28 mouse cellular contexts compared by ENCODE assay signal in the genomic region with DNA sequence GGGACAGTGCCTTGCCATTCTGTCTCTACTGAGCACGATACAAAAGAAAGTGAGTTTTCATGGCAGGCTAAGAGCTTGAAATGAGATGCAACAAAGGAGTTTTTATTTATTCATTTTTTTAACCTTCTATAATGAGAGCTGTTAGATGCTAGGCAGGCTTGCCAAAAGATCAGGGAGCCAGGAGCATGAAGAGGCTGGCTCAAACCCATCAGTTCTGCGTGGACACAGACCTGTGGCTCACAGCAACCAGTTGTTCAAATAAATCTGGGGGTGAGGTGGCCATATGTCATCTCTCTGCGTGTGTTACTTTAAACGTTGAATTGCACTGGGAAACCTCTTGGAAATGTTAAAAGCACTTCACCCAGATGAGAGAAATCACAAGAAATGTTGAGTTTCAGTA.
"Had no signal": no experiment of that assay in that cellular context is flagged by ENCODE, and none has a peak within 500 bp of the region (broad histone marks: within the 10 kb centered on the region; RNA-seq: fewer than 3 reads in every experiment).

No protein-coding gene starts in this region.

- H3K36me3 ChIP-seq: heart, embryonic 10.5 days; heart, embryonic 12.5 days; hindbrain, embryonic 10.5 days; hindbrain, embryonic 12.5 days; intestine, embryonic 15.5 days; limb, embryonic 10.5 days; limb, embryonic 12.5 days; liver, embryonic 13.5 days; liver, embryonic 15.5 days had no signal

- H3K4me3 ChIP-seq: gastrocnemius, adult 2 months; heart, embryonic 10.5 days; heart, embryonic 12.5 days; hindbrain, embryonic 10.5 days; hindbrain, embryonic 12.5 days; intestine, embryonic 15.5 days; layer of hippocampus, adult 2 months; left cerebral cortex, adult 2 months; limb, embryonic 10.5 days; limb, embryonic 12.5 days; liver, embryonic 13.5 days; liver, embryonic 15.5 days had no signal

- ATAC-seq: hindbrain, embryonic 16.5 days; inflammation-experienced regulatory T-cells, adult 6 months; intestine, embryonic 15.5 days; intestine, postnatal 0 days had no signal

- H3K27me3 ChIP-seq: heart, embryonic 12.5 days; hindbrain, embryonic 12.5 days; intestine, embryonic 15.5 days; limb, embryonic 12.5 days; liver, embryonic 13.5 days; liver, embryonic 15.5 days had no signal

- DNase-seq: gastrocnemius, adult 2 months; gastrocnemius, postnatal 10 days; gastrocnemius, postnatal 25 days; heart, adult 18-20 months; heart, postnatal 10 days; heart, postnatal 4 days; kidney, adult 18-20 months; kidney, adult 8-10 months; kidney, postnatal 10 days; kidney, postnatal 25 days; kidney, postnatal 4 days; liver; liver, embryonic 13.5 days had no signal

- H3K4me2 ChIP-seq: heart, embryonic 12.5 days; hindbrain, embryonic 12.5 days; hindbrain, embryonic 14.5 days; intestine, embryonic 15.5 days; limb, embryonic 12.5 days; liver, embryonic 11.5 days; liver, embryonic 13.5 days; liver, embryonic 15.5 days had no signal
